Mouse (Mus musculus) neural tube, embryonic 14.5 days (tissue): Measurements from ENCODE around the gene Tnfaip2. TPM values are rescaled to one million over a fixed set of nuclear protein-coding genes. Genes with fewer than 3 reads are reported as not detected.

Experiments used
- ATAC-seq: fragments of 200-750 bp; cut with Nextera tagmentation; 2 replicates; pipeline ENCODE4 v1.8.0; 2017; ENCODE audit warnings: low read depth, mild to moderate bottlenecking, moderate TSS enrichment, moderate library complexity
- H3K27ac ChIP-seq: fragments of 300-500 bp; sonication (generic); 2 replicates; pipeline ENCODE4 v1.5.1; 2014; ENCODE audit warnings: low read depth, mild to moderate bottlenecking, control low read depth, low read length, moderate library complexity, mixed read lengths
- H3K27me3 ChIP-seq: fragments of 300-500 bp; sonication (generic); 2 replicates; pipeline ENCODE4 v1.6.1; 2014; ENCODE audit warnings: low read length; ENCODE audit not compliant: control insufficient read depth, insufficient read depth
- H3K36me3 ChIP-seq: fragments of 300-500 bp; sonication (generic); 2 replicates; pipeline ENCODE4 v1.6.1; 2014; ENCODE audit warnings: low read length, mixed read lengths; ENCODE audit not compliant: control insufficient read depth, insufficient read depth
- H3K4me1 ChIP-seq: fragments of 300-500 bp; sonication (generic); 2 replicates; pipeline ENCODE4 v1.6.1; 2014; ENCODE audit warnings: low read length; ENCODE audit not compliant: control insufficient read depth, insufficient read depth
- H3K4me2 ChIP-seq: fragments of 300-500 bp; sonication (generic); 2 replicates; pipeline ENCODE4 v1.6.1; 2014; ENCODE audit warnings: mild to moderate bottlenecking, low read depth, low read length, control low read depth
- H3K4me3 ChIP-seq: fragments of 300-500 bp; sonication (generic); 2 replicates; pipeline ENCODE4 v1.5.1; 2014; ENCODE audit warnings: low read depth, low read length, control low read depth, mixed read lengths
- H3K9ac ChIP-seq: fragments of 300-500 bp; sonication (generic); replicated peaks from 2 replicates; pipeline ENCODE4 v1.6.1; 2014; ENCODE audit warnings: low read depth, mild to moderate bottlenecking, control low read depth, low read length, mixed read lengths
- H3K9me3 ChIP-seq: fragments of 300-500 bp; sonication (generic); 2 replicates; pipeline ENCODE4 v1.6.1; 2016; ENCODE audit warnings: low read length; ENCODE audit not compliant: control insufficient read depth
- WGBS: fragments of 180-500 bp; shearing (Covaris S2); extraction: QIAGEN DNeasy Blood & Tissue Kit; methylation state at CpG from one replicate; pipeline ENCODE4 v1.1.7; 2014; 5-methylcytosine and 5-hydroxymethylcytosine counted together
- polyA plus RNA-seq: library from polyadenylated mRNA; unstranded; fragments of >200 nt; fragmentation: Nextera tagmentation; extraction: Ambion mirVana; gene quantifications from 2 replicates; pipeline ENCODE4 v1.2.1, GENCODE M21; 2014

The Tnfaip2 gene
- polyA plus RNA-seq, 1 experiment from 2014 or later: not detected

DNA sequence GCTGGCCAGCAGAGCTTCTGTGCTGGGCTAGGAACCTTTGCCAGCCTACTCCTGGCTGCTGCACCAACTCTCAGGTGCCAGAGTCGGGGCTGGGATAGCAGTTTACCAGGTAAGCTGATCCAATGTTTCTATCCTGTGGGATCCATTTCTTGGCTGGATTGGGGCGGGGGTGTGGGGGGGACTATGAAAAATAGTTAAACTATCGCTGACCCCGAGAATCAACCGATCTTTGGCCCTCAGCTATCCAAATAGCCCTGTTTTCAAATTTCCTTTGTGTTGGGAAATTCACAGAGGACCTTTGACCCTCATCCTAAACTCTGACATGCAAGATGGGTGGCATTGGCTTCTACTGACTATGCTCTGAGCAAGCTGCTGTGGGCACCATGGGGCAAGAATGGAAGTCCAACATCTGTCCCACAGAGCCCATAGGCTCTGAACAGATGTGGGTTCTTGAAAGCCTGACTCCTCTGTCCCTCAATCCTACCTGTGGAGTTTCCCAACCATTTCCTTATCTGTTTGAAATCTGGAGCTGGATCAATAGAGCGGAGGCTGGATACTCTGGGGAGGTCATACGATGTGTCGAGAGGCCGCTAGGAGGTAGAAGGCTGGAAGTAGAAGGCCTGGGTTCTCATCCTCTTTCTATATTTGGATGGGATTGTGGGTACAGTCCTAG lies 1.4 kb upstream of the Tnfaip2 start:
- Histone ChIP-seq H3K4me3 (no peak overlapping the region), H3K9me3 (no peaks in the 10 kb centered on the region), H3K4me1 (peaks cover 11% of the 10 kb centered on the region), H3K36me3 (no peaks in the 10 kb centered on the region), H3K27ac (no peak overlapping the region), H3K9ac (no peak overlapping the region), H3K4me2 (no peak overlapping the region), H3K27me3 (peaks cover 49% of the 10 kb centered on the region)
- 91% methylated on average over 9 of the region's 9 CpGs for WGBS
- no peak for ATAC-seq

DNA sequence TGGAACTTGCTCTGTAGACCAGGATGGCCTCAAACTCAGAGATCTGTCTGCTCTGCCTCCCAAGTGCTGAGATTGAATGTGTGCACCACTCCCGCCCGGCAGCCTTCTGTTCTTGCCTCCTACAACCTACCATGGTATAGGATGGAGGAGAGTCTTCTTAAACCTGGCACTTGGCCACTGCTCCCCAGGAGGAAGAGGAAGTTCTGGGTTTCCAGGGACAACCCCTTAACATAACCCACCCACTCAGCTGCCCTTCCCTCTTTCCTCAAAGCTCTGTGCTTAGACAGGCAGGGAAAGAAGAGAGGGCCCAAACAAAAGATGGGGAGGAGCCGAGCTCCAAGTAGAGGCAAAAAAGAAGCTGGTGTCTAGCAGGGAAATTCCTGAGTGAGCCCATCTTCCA lies 746 bp upstream of the Tnfaip2 start:
- peaks cover 13% of the 10 kb centered on the region for H3K4me1 ChIP-seq
- no peaks in the 10 kb centered on the region for H3K36me3 ChIP-seq
- no peak overlapping the region for H3K9ac ChIP-seq
- no peak overlapping the region for H3K27ac ChIP-seq
- H3K4me3 ChIP-seq: no peak overlapping the region
- no peaks in the 10 kb centered on the region for H3K9me3 ChIP-seq
- peaks cover 56% of the 10 kb centered on the region for H3K27me3 ChIP-seq
- 60% methylated on average over 3 of the region's 3 CpGs for WGBS
- no peak for ATAC-seq
- no peak overlapping the region for H3K4me2 ChIP-seq

DNA sequence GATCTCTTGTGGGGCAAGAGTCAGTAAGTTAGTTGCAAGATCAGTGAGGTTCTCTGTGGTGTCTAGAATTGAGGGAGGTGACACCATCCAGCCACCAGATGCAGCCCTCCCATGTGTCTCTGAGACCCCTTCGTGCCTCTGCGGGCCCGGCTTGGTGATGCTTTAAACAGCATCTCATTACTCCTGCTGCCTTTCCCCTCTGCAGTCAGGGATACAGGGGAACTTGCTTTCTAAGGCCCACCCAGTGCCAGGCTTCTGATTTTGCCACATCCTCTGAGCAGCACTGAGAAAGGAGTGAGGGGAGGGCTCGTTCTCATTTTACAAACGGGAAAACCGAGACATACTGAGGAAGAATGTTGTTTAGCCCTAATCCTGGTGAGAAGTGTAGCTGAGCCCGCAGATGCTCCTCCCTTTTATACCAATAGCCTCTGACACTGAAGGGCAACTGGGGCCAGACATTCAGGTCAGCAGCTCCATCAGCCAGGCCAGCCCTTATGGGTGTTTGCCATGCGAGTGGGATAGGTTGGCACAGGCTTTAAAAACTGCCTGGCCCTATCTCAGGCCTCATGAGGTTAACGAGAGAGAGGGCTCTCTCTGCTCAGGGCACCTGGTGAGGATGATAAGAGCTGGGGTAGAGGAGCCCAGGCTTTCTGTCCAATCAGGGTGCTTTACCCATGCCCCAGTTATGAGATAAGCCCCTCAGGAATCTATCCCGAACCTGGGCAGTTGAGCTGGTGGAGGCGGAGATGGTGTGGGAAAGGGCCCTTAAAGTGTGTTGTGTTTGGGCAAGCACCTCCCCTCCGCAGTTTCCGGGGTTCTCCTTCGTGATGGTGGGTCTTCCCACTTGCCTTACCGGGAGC lies 972 bp downstream of the Tnfaip2 start:
- no peak overlapping the region for H3K9ac ChIP-seq
- H3K27me3 ChIP-seq: peaks cover 67% of the 10 kb centered on the region
- H3K4me2 ChIP-seq: peak overlapping the region; percentile 50; the same call in 1 of the 2 replicates
- 12% methylated on average over 15 of the region's 15 CpGs for WGBS
- no peak for ATAC-seq
- H3K9me3 ChIP-seq: no peaks in the 10 kb centered on the region
- H3K4me1 ChIP-seq: peaks cover 13% of the 10 kb centered on the region
- no peak overlapping the region for H3K27ac ChIP-seq
- no peaks in the 10 kb centered on the region for H3K36me3 ChIP-seq
- H3K4me3 ChIP-seq: peak overlapping the region; percentile 20; the same call in 1 of the 2 replicates

DNA sequence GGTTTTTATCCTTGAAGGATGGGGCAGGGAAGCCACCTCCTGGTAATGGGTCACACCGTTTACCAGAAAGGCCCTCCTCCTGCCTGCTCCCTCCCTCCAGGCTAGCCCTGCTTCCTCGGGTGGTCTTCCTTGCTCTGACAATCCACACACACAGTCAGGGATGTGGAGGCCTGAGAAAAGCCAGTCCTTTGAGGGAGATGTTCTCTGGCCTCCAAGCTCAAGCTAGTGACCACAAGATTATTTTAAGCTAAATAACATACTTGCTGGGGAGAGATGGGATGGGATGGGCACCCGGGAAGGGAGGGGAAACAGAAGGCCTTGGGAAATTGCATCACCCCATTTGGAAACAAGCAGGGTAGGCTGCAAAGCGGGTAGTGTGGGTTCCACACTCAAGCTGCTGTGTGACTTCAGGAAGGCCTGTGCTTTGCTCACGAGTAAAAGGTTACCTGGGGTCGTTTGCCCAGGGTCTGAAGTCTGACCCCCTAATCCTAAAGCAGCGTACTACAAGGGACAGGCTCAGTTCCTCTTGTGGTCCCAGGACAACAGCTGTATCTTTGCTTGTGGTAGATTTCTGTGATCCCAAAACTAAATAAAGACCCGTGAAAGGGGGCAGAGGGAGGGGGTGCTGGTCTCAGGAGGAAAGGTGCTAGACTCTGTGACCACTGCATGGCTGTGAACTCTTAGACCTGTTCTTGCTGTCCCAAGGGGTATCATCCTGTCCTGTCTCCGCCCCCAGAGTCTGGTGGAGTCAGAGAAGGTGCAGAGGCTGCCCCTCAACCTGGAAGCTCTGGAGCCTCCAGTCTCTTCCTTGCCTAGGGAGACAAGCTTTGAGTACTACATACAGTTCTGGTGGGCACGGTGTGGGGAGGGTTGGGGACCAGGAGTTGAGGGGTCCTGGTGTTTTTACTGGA lies 1.9 kb downstream of the Tnfaip2 start:
- Histone ChIP-seq H3K27ac (no peak overlapping the region), H3K27me3 (peaks cover 67% of the 10 kb centered on the region), H3K9me3 (no peaks in the 10 kb centered on the region), H3K4me3 (no peak overlapping the region), H3K4me1 (peaks cover 13% of the 10 kb centered on the region), H3K9ac (no peak overlapping the region), H3K4me2 (no peak overlapping the region), H3K36me3 (no peaks in the 10 kb centered on the region)
- 27% methylated on average over 10 of the region's 10 CpGs for WGBS
- no peak for ATAC-seq

DNA sequence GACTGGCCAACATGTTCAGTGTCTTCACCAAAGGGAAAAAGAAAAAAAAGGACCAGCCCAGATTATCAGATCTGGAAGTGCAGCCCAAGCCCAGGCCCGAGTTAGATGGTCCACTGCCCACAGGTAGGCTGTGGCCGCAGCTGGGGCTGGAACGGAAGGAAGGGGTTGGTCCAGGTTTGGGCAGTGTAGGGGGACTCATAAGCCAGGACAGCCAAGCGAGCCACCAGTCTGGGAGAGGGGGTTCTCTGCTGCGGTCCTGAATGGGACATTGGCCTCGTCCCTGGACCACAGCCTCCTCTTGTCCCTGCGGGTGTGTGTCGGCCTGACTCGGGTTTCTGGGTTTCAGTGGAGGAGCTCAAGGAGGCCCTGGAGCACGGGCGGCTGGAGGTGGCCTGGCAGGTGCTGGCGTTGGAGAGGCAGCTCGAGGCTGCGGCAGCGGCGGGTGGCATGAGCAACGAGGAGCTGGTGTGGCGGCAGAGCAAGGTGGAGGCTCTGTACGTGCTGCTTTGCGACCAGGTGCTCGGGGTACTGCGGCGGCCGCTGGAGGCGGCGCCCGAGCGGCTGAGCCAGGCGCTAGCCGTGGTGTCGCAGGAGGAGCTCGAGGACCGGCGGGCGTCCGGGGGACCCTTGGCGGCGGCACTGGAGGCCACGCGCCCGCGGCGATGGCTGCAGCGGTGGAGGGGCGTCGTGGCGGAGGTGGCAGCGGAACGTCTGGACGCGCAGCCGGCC lies 3.1 kb downstream of the Tnfaip2 start:
- Histone ChIP-seq H3K27me3 (peaks cover 67% of the 10 kb centered on the region), H3K9ac (no peak overlapping the region), H3K4me2 (peak overlapping the region; percentile 32), H3K36me3 (no peaks in the 10 kb centered on the region), H3K9me3 (no peaks in the 10 kb centered on the region), H3K4me1 (peaks cover 13% of the 10 kb centered on the region), H3K4me3 (peak overlapping the region; percentile 15), H3K27ac (no peak overlapping the region)
- ATAC-seq: no peak
- WGBS: 4% methylated on average over 49 of the region's 52 CpGs

DNA sequence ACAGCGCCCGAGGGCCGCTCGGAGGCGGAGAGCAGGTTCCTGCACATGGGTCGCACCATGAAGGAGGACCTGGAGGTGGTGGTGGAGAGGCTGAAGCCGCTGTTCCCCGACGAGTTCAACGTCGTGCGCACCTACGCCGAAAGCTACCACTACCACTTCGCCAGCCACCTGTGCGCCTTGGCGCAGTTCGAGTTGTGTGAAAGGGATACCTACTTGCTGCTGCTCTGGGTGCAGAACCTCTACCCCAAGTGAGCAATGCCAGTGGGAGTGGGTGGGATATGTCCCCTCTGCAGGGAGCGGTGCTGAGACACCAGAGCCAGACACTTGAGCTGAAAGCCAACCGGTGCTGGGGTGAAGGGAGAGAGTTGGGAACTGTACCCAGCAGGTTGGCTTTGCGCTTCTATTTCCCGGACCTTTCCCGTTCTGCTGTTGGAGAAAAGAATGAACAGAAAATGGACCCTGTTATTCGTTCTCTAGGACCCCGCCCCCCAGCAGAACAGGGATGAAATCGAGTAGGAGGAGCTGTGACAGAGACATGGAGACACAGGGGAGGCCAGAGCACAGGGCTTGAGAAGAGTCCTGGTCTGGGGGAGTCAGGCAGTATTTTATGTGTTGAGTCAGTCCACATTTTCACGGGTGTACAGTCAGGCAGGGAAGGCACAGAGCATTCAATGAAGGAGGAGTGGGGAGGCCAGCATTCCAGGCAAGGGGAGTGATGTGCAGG lies 3.8 kb downstream of the Tnfaip2 start:
- Histone ChIP-seq H3K36me3 (no peaks in the 10 kb centered on the region), H3K9ac (no peak overlapping the region), H3K4me3 (peak overlapping the region; percentile 15), H3K4me2 (peak overlapping the region; percentile 32), H3K9me3 (no peaks in the 10 kb centered on the region), H3K27ac (no peak overlapping the region), H3K4me1 (peaks cover 13% of the 10 kb centered on the region), H3K27me3 (peaks cover 67% of the 10 kb centered on the region)
- 5% methylated on average over 27 of the region's 27 CpGs for WGBS
- ATAC-seq: no peak

DNA sequence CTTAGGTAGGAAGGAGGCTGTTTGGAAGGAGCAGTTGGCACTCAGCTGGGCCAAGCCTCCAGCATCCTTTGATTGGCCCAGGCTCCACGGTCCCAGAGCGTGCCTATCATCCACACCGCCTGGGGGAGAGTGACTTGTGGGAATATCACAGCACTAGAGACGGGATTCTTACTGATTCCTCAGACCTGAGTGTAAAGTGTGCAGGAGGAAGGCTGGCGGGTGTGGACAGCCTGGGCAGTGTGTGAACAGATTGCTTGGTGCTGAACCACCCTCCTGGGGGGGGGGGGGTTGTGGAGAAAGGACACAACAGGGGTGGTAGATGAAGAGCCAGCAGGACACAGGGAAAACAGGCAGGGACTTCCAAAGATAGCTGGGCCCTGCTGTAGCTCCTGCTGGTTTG lies 4.5 kb downstream of the Tnfaip2 start:
- 13% methylated on average over 5 of the region's 5 CpGs for WGBS

DNA sequence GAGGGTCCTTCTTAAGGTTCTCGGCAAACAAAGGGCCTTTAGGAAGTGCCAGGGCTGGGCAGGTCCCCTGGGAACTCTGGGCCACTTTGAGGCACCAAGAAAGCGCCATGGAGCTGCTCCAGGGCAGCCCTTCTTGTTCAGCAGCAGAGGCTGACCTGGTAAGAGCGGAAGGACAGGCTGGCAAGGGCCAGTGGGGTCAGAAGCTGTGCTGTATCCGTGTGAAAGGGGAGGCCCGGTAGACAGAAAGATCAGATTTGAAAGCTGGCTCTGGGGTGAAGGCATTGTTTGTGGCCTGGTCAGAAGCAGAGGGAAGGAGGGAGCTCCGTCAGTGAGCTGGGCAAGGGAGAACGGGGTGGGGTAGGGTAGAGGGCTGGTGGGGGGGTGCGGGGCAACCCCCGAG lies 5.1 kb downstream of the Tnfaip2 start:
- H3K4me1 ChIP-seq: peaks cover 10% of the 10 kb centered on the region
- no peak overlapping the region for H3K4me3 ChIP-seq
- 16% methylated on average over 9 of the region's 9 CpGs for WGBS
- H3K36me3 ChIP-seq: no peaks in the 10 kb centered on the region
- no peak overlapping the region for H3K4me2 ChIP-seq
- H3K9me3 ChIP-seq: no peaks in the 10 kb centered on the region
- no peak for ATAC-seq
- H3K27me3 ChIP-seq: peaks cover 56% of the 10 kb centered on the region
- no peak overlapping the region for H3K9ac ChIP-seq
- H3K27ac ChIP-seq: no peak overlapping the region

More for the DNA sequence above, 4.5 kb downstream of the Tnfaip2 start:
- no peak overlapping the region for H3K27ac ChIP-seq
- ATAC-seq: no peak
- no peaks in the 10 kb centered on the region for H3K9me3 ChIP-seq
- no peak overlapping the region for H3K4me3 ChIP-seq
- no peak overlapping the region for H3K4me2 ChIP-seq
- H3K27me3 ChIP-seq: peaks cover 62% of the 10 kb centered on the region
- H3K36me3 ChIP-seq: no peaks in the 10 kb centered on the region
- H3K4me1 ChIP-seq: peaks cover 13% of the 10 kb centered on the region
- no peak overlapping the region for H3K9ac ChIP-seq
